Mouse (Mus musculus): ENCODE results near the gene Taf3. TPM values are rescaled to one million over a fixed set of nuclear protein-coding genes. Genes with fewer than 3 reads are reported as not detected.

Taf3 gene
- polyA plus RNA-seq, 1 experiment from 2014 or later = 17.3 TPM

DNA sequence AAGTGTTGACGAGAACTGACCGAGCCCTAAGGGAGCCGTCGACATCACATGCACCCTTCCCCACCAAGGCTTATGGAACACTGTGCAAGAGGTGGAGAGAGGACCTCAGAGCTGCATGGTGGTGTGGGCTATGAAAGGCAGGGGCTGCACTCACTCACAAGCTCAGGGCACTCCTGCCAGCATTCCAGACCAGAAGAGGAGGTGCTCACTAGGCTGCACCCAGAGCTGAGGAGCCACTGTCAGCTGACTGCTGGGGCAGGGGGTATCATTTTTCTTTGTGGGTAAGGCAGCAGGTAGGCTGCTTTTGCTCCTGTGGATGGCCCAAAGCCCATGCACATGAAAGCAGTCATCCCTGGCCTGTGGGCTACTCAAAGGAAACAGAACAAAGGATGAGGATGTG lies 109.1 kb downstream of the Taf3 start:
- Histone ChIP-seq H3K36me3 (no peaks in the 10 kb centered on the region), H3K27me3 (no peaks in the 10 kb centered on the region), H3K9me3 (replicated peaks) (no peaks in the 10 kb centered on the region), H3K27ac (no peak overlapping the region), H3K4me2 (replicated peaks) (no peak overlapping the region), H3K9ac (no peak overlapping the region), H3K4me1 (0 out of 2 replicates have a peak, but pooled peaks cover 3% of the 10 kb centered on the region), H3K4me3 (no peak overlapping the region)
- 90% methylated on average over 4 of the region's 4 CpGs for WGBS
- ATAC-seq (ENCODE audit: low FRiP score) = no peak

- WGBS = 0% methylated on average over 1 of the region's 1 CpGs
- Histone ChIP-seq H3K4me2 (replicated peaks) (no peak overlapping the region), H3K9ac (no peak overlapping the region), H3K36me3 (no peaks in the 10 kb centered on the region), H3K4me1 (0 out of 2 replicates have a peak, but pooled peaks cover 3% of the 10 kb centered on the region), H3K9me3 (replicated peaks) (no peaks in the 10 kb centered on the region), H3K27me3 (no peaks in the 10 kb centered on the region), H3K27ac (no peak overlapping the region), H3K4me3 (no peak overlapping the region)
- no peak for ATAC-seq (ENCODE audit: low FRiP score)
Observed at GRCm38 (mm10) chr2:9935965-9936364, 112.4 kb downstream of the Taf3 start.

DNA sequence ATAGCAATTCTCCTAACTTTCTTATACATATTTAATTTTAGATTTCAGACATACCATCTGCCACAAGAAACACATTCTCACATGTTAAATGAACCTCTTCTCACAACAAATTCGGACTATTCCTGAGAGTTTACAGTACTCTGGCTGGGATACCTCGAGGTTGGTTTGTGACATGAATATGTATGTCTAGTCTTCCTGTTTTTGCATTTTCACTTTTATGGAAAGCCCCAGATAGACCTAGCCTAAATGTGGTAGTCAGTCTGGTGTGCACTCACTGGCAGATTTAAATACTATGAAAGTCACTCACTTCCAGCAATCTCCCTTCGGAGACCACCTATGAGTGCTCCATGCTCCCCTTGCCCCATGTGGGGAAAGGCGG lies 121.5 kb downstream of the Taf3 start:
- Histone ChIP-seq H3K9me3 (replicated peaks) (no peaks in the 10 kb centered on the region), H3K36me3 (0 out of 2 replicates have a peak, but pooled peaks cover 3% of the 10 kb centered on the region), H3K9ac (no peak overlapping the region), H3K4me1 (0 out of 2 replicates have a peak, but pooled peaks cover 4% of the 10 kb centered on the region), H3K4me3 (no peak overlapping the region), H3K27me3 (no peaks in the 10 kb centered on the region), H3K27ac (no peak overlapping the region), H3K4me2 (replicated peaks) (no peak overlapping the region)
- 73% methylated on average over 4 of the region's 4 CpGs for WGBS
- no peak for ATAC-seq (ENCODE audit: low FRiP score)

- no peak overlapping the region for H3K27ac ChIP-seq
- H3K4me3 ChIP-seq = no peak overlapping the region
- WGBS = 49% methylated on average over 7 of the region's 7 CpGs
Observed at GRCm38 (mm10) chr2:9926194-9926904, 122.0 kb downstream of the Taf3 start.

DNA sequence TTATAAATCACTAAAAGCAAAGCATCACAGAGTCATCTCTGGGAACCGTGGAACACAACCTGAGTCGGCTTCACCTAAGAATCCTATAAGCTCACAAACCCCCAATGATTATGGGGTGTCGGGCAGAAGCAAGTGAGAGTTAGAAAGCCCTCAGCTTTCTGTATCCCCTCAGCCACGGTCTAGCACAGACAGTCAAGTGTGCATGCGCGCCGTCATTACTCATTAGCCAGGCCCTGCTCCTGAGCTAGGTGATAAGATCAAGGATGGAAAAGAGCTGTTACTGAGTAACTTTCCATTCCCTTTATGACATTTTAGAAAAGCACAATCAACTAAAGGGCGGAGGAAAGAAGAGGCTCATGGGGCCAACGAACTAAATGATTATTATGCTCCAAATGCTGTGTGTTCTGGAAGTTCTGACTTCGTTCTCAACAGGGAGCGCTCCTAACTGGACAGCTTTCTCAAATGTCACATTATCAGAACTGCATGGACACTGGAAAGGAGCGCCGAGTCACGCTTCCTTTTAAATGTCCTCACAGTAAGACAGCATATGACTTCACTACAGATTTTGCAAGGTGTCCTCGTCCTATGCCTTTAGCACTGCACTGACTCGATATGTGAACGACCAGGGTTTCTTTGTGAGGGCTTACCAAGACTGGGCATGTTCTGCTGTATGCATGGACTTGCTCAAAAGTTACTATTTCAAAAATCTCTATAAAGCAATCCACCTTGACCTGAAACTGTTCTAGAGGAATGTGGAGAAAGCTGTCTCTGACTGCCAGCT lies 129.5 kb downstream of the Taf3 start:
- Histone ChIP-seq H3K9ac (no peak overlapping the region), H3K4me1 (no peaks in the 10 kb centered on the region), H3K36me3 (peaks cover 22% of the 10 kb centered on the region), H3K27ac (no peak overlapping the region), H3K9me3 (replicated peaks) (no peaks in the 10 kb centered on the region), H3K27me3 (no peaks in the 10 kb centered on the region), H3K4me3 (no peak overlapping the region), H3K4me2 (replicated peaks) (no peak overlapping the region)
- no peak for ATAC-seq (ENCODE audit: low FRiP score)
- 91% methylated on average over 17 of the region's 17 CpGs for WGBS

More at GRCm38 (mm10) chr2:9926194-9926904, 122.0 kb downstream of the Taf3 start:
- no peak for ATAC-seq (ENCODE audit: low FRiP score)
- H3K9ac ChIP-seq = no peak overlapping the region
- H3K4me2 ChIP-seq (replicated peaks) = no peak overlapping the region
- H3K4me1 ChIP-seq = 0 out of 2 replicates have a peak, but pooled peaks cover 4% of the 10 kb centered on the region
- 0 out of 2 replicates have a peak, but pooled peaks cover 3% of the 10 kb centered on the region for H3K36me3 ChIP-seq
- H3K9me3 ChIP-seq (replicated peaks) = no peaks in the 10 kb centered on the region
- H3K27me3 ChIP-seq = no peaks in the 10 kb centered on the region

DNA sequence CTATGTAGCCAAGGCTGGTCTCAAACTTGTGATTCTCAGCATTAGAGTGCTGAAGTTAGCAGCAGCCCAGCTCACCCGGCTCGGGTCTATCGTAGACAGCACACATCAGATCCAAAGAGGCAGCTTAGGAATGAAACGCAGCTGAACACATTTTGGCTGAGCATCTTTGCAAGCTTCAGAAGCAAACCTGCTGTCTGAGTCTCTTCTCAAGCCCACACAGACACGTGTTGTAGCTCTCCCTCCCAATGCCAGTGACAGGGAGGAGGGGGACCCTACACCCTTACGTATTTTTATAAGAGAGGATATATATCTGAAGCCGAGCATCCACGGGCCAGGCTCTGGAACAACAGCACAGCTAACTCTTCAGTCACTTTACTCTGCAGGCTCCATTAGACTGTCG lies 130.8 kb downstream of the Taf3 start:
- Histone ChIP-seq H3K4me1 (no peaks in the 10 kb centered on the region), H3K9ac (no peak overlapping the region), H3K4me3 (no peak overlapping the region), H3K27ac (no peak overlapping the region), H3K9me3 (replicated peaks) (no peaks in the 10 kb centered on the region), H3K27me3 (no peaks in the 10 kb centered on the region), H3K36me3 (peaks cover 22% of the 10 kb centered on the region), H3K4me2 (replicated peaks) (no peak overlapping the region)
- no peak for ATAC-seq (ENCODE audit: low FRiP score)
- WGBS = 91% methylated on average over 9 of the region's 9 CpGs

DNA sequence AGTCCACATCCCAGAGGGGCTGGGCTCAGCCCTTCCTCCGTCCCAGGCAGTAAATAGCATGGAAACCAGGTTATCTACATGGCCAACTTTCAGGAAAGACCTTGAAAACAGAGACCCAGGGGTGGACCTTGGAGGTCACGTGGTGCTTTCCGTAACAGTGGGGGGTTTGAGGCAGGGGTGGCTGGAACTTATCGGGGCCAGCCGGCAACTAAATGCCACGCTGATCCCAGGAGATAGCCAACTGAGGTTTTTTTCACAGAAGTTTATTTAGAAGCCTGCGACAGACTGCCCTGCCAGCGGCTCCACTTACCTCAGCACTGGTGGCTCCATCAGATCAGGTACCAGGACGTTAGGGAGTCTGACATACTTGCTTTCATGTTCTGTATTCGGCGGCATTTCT lies 142.4 kb downstream of the Taf3 start:
- 10% methylated on average over 11 of the region's 11 CpGs for WGBS
- H3K4me3 ChIP-seq = no peak overlapping the region

DNA sequence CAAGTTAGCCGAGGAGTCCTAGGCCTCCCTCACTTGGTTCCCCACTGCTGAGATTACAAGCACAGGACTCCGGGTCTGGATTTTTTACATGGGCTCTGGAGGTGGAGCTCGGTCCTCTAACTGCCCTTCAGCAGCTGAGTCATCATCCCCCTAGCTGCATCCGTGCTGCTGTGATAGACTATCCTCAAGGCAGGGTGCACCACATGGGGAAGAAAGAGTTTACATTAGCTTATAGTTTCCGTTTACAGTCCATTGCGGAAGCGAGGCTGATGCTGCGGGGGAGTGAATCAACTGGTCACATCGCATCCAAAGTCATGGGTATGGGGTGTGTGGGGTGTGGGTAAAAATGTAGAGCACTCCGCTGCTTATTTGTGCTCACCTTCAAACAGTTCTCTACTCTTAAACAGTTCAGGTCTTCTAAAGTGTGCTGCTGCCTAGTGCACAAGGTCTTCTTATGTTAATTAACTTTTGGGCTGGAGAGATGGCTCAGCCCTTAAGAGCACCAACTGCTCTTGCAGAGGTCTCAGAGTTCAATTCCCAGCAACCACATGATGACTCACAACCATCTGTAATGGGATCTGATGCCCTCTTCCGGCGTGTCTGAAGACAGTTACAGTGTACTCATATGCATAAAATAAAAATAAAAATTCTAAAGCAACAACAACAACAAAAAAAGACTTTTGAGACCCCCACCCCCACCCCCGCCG lies 144.4 kb downstream of the Taf3 start:
- no peaks in the 10 kb centered on the region for H3K9me3 ChIP-seq (replicated peaks)
- no peak overlapping the region for H3K27ac ChIP-seq
- 64% methylated on average over 14 of the region's 14 CpGs for WGBS
- peaks cover 19% of the 10 kb centered on the region for H3K27me3 ChIP-seq
- no peak overlapping the region for H3K4me2 ChIP-seq (replicated peaks)
- peaks cover 4% of the 10 kb centered on the region; the same call in 1 of the 2 replicates for H3K4me1 ChIP-seq
- no peaks in the 10 kb centered on the region for H3K36me3 ChIP-seq
- no peak for ATAC-seq (ENCODE audit: low FRiP score)
- no peak overlapping the region for H3K9ac ChIP-seq
- H3K4me3 ChIP-seq = no peak overlapping the region

More for the DNA sequence above, 142.4 kb downstream of the Taf3 start:
- no peak overlapping the region for H3K27ac ChIP-seq
- no peak for ATAC-seq (ENCODE audit: low FRiP score)
- no peaks in the 10 kb centered on the region for H3K36me3 ChIP-seq
- no peaks in the 10 kb centered on the region for H3K9me3 ChIP-seq (replicated peaks)
- peak overlapping the region; percentile 34 for H3K4me2 ChIP-seq (replicated peaks)
- H3K27me3 ChIP-seq = peaks cover 9% of the 10 kb centered on the region; the same call in 1 of the 2 replicates
- H3K9ac ChIP-seq = no peak overlapping the region
- H3K4me1 ChIP-seq = peaks cover 4% of the 10 kb centered on the region; the same call in 1 of the 2 replicates

DNA sequence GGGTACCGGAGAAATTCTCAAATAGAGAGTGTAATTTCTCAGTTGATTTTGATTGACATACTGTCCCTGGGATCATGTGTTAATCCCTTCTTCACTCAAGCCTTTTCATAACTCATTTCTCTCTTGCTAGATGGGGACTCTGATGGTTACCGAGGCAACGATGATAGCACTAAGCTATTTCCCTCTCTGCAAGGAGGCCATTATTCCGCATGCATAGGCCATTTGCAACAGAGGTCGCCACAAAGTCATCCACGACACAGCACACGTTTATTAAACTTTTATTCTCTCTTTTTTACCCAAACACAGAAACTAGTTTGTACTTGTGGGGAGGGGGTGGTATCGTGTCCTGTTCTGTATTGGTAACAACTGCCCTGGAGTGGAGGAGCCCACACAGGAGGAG lies 150.6 kb downstream of the Taf3 start:
- Histone ChIP-seq H3K9ac (no peak overlapping the region), H3K4me3 (no peak overlapping the region), H3K9me3 (replicated peaks) (no peaks in the 10 kb centered on the region), H3K27me3 (peaks cover 81% of the 10 kb centered on the region), H3K4me2 (replicated peaks) (no peak overlapping the region), H3K4me1 (peaks cover 18% of the 10 kb centered on the region), H3K27ac (no peak overlapping the region), H3K36me3 (no peaks in the 10 kb centered on the region)
- 3% methylated on average over 8 of the region's 8 CpGs for WGBS
- ATAC-seq (ENCODE audit: low FRiP score) = 0 out of 2 replicates have a peak, but pooled peaks have one; percentile 9

- no peak overlapping the region for H3K9ac ChIP-seq
- peak overlapping the region; percentile 41 for H3K4me2 ChIP-seq (replicated peaks)
- peaks cover 82% of the 10 kb centered on the region for H3K27me3 ChIP-seq
- no peaks in the 10 kb centered on the region for H3K36me3 ChIP-seq
- H3K4me3 ChIP-seq = peak overlapping the region; percentile 17
- peaks cover 18% of the 10 kb centered on the region for H3K4me1 ChIP-seq
- H3K9me3 ChIP-seq (replicated peaks) = no peaks in the 10 kb centered on the region
- H3K27ac ChIP-seq = no peak overlapping the region
- WGBS = 0% methylated on average over 22 of the region's 22 CpGs
- ATAC-seq (ENCODE audit: low FRiP score) = no peak; the same call in 1 of the 2 replicates
Observed at GRCm38 (mm10) chr2:9896097-9896770, 152.2 kb downstream of the Taf3 start.

GRCm38 (mm10) chr2:9894836-9895593 lies 153.4 kb downstream of the Taf3 start:
- ATAC-seq (ENCODE audit: low FRiP score) = no peak
- peak overlapping the region; percentile 41; the same call in 1 of the 2 replicates for H3K4me2 ChIP-seq (replicated peaks)

More at GRCm38 (mm10) chr2:9894836-9895593, 153.4 kb downstream of the Taf3 start:
- no peak overlapping the region for H3K4me3 ChIP-seq
- peaks cover 18% of the 10 kb centered on the region for H3K4me1 ChIP-seq
- no peak overlapping the region for H3K9ac ChIP-seq
- WGBS = 2% methylated on average over 19 of the region's 19 CpGs
- H3K36me3 ChIP-seq = no peaks in the 10 kb centered on the region
- no peaks in the 10 kb centered on the region for H3K9me3 ChIP-seq (replicated peaks)
- H3K27ac ChIP-seq = no peak overlapping the region
- H3K27me3 ChIP-seq = peaks cover 94% of the 10 kb centered on the region

Data from hindbrain, embryonic 12.5 days (tissue).